ENCODE assay signal across 8 mouse cellular contexts in the genomic region with DNA sequence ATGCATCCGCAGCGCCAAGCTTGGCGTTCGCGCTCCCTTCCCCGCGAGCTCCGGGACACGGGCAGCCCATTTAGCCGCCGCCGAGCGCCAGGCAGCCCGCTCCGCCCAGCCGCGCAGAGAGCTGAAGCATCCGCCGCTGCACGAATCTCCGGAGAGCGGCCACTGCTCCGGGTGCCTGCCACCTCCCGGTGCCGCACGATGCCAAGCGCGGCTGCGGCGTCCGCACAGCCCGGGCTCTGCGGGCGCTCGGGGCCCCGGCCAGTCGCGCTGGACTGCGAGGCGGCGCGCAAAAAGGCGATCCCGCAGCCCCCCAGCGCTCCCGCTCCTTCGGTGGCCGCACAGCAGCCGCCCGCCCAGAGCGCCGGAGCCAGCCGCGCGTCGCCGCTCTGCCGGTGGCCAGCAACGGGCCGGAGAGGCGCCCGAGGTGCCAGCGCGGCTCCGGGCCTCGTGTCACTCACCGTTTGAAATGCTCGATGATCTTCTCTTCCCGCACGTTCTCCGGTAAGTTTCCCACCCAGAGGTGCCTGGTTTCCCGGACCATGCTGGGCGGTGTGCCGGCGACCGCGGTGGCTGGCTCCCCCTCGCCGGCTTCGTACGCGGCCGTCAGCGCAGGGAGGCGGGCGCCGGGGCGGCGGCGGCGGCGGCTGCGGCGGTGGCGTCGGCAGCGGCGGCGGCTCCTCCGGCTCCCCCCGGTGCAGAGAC. TPM values are rescaled to one million over a fixed set of nuclear protein-coding genes. Genes with fewer than 3 reads are reported as not detected.
DNase-seq lines count a peak whose midpoint lies in the region; ATAC-seq and TF ChIP-seq lines count a peak whose summit lies in the region.

No protein-coding gene starts in this region.

- peak; percentile 34 for DNase-seq in retina, embryonic 14.5 days (ENCODE audit: low spot score)
- DNase-seq in retina, postnatal 1 day: no peak
- peak; percentile 52 for DNase-seq in cerebellum, adult 11 months
- DNase-seq in hindbrain, postnatal 0 days (ENCODE audit: low spot score): peak; percentile 48
- DNase-seq in urinary bladder, postnatal 36 days (ENCODE audit: low spot score in 2 of 2): peak; percentile 28 to 43

- H3K9me3 ChIP-seq in forebrain, embryonic 16.5 days (ENCODE audit: control insufficient read depth, low read length): no peaks in the 10 kb centered on the region
- no peaks in the 10 kb centered on the region for H3K9me3 ChIP-seq in hindbrain, postnatal 0 days (ENCODE audit: low read length)
- no peaks in the 10 kb centered on the region for H3K9me3 ChIP-seq in liver, embryonic 15.5 days (replicated peaks)

- H3K27ac ChIP-seq in forebrain, embryonic 16.5 days (ENCODE audit: low read length): peak overlapping the region; percentile 97
- peak overlapping the region; percentile 99 for H3K27ac ChIP-seq in hindbrain, postnatal 0 days
- H3K27ac ChIP-seq in liver, embryonic 15.5 days (replicated peaks): peak overlapping the region; percentile 95
- H3K27ac ChIP-seq in olfactory bulb, adult 2 months (ENCODE audit: insufficient read depth, low read depth, low read length): peak overlapping the region; percentile 76

- peaks cover 36% of the 10 kb centered on the region for H3K4me1 ChIP-seq in forebrain, embryonic 16.5 days (replicated peaks; ENCODE audit: control insufficient read depth, insufficient read depth, low read length)
- peaks cover 11% of the 10 kb centered on the region for H3K4me1 ChIP-seq in hindbrain, postnatal 0 days (ENCODE audit: insufficient read depth, low read length)
- H3K4me1 ChIP-seq in liver, embryonic 15.5 days (replicated peaks): peaks cover 63% of the 10 kb centered on the region
- peaks cover 14% of the 10 kb centered on the region for H3K4me1 ChIP-seq in olfactory bulb, adult 2 months (ENCODE audit: control insufficient read depth, insufficient read depth, low read length)

- no peaks in the 10 kb centered on the region for H3K36me3 ChIP-seq in forebrain, embryonic 16.5 days (ENCODE audit: control insufficient read depth, insufficient read depth)
- no peaks in the 10 kb centered on the region for H3K36me3 ChIP-seq in hindbrain, postnatal 0 days (ENCODE audit: insufficient read depth, low read length)
- no peaks in the 10 kb centered on the region for H3K36me3 ChIP-seq in liver, embryonic 15.5 days (replicated peaks)

- H3K9ac ChIP-seq in forebrain, embryonic 16.5 days (replicated peaks; ENCODE audit: low read depth, low read length): peak overlapping the region; percentile 93
- peak overlapping the region; percentile 95 for H3K9ac ChIP-seq in hindbrain, postnatal 0 days (replicated peaks; ENCODE audit: low read length)
- peak overlapping the region; percentile 94 for H3K9ac ChIP-seq in liver, embryonic 15.5 days

- no peak for ATAC-seq in forebrain, embryonic 16.5 days
- no peak for ATAC-seq in hindbrain, postnatal 0 days
- peak; percentile 32 for ATAC-seq in liver, embryonic 15.5 days (ENCODE audit: insufficient read depth)

- H3K4me3 ChIP-seq in forebrain, embryonic 16.5 days (replicated peaks; ENCODE audit: low read length): peak overlapping the region; percentile 94
- peak overlapping the region; percentile 90 for H3K4me3 ChIP-seq in hindbrain, postnatal 0 days (ENCODE audit: low read length)
- peak overlapping the region; percentile 96 for H3K4me3 ChIP-seq in liver, embryonic 15.5 days (replicated peaks)
- H3K4me3 ChIP-seq in olfactory bulb, adult 2 months (ENCODE audit: insufficient read depth, low read depth, low read length): peak overlapping the region; percentile 74

- no peak for TF ChIP-seq CTCF in hindbrain, postnatal 0 days (IDR thresholded peaks at IDR 0.05; ENCODE audit: low read depth)
- no peak for TF ChIP-seq CTCF in olfactory bulb, adult 2 months (IDR thresholded peaks at IDR 0.05; ENCODE audit: insufficient read depth, low read depth, low read length)

- no peaks in the 10 kb centered on the region for H3K27me3 ChIP-seq in forebrain, embryonic 16.5 days (replicated peaks; ENCODE audit: control insufficient read depth, insufficient read depth, low read length)
- H3K27me3 ChIP-seq in hindbrain, postnatal 0 days (ENCODE audit: insufficient read depth, low read length): no peaks in the 10 kb centered on the region
- H3K27me3 ChIP-seq in liver, embryonic 15.5 days: no peaks in the 10 kb centered on the region

- under 1% methylated on average over 97 of the region's 101 CpGs for WGBS in forebrain, embryonic 16.5 days
- WGBS in hindbrain, postnatal 0 days: 1% methylated on average over 87 of the region's 101 CpGs
- WGBS in liver, embryonic 15.5 days (ENCODE audit: insufficient replicate concordance): under 1% methylated on average over 101 of the region's 101 CpGs
- WGBS in olfactory bulb, adult 2 months: under 1% methylated on average over 101 of the region's 101 CpGs

- peak overlapping the region; percentile 68 for H3K4me2 ChIP-seq in forebrain, embryonic 16.5 days (ENCODE audit: low read length)
- peak overlapping the region; percentile 89 for H3K4me2 ChIP-seq in hindbrain, postnatal 0 days (ENCODE audit: low read depth, low read length)
- peak overlapping the region; percentile 92 for H3K4me2 ChIP-seq in liver, embryonic 15.5 days

- TF ChIP-seq POLR2A in olfactory bulb, adult 2 months (IDR thresholded peaks at IDR 0.05; ENCODE audit: insufficient read depth, low read depth, low read length): no peak

RNA-seq across cellular contexts. Expression of a gene that starts 0.5 kb away (rescaled TPM):
- 16.0 and 19.1 TPM in 2 replicates for polyA plus RNA-seq in forebrain, embryonic 16.5 days (2015; fragmentation: Nextera tagmentation; extraction: Ambion mirVana)
- total RNA-seq in hindbrain, postnatal 0 days (2014; rRNA removed): 16.9 and 17.4 TPM in 2 replicates
- 11.0 and 13.0 TPM in 2 replicates for polyA plus RNA-seq in hindbrain, postnatal 0 days (2015; fragmentation: Nextera tagmentation; extraction: Ambion mirVana)
- polyA plus RNA-seq in liver, embryonic 15.5 days (2015; fragmentation: Nextera tagmentation; extraction: Ambion mirVana): 4.7 and 5.6 TPM in 2 replicates
- polyA plus RNA-seq in olfactory bulb, adult 2 months (2012; ENCODE audit: insufficient read depth, insufficient read length, low replicate concordance, missing spikeins): 41.7 TPM in 1 of 2 replicates, not detected in the other
